Mouse (Mus musculus): ENCODE results near the gene Pes1. TPM values are rescaled to one million over a fixed set of nuclear protein-coding genes. Genes with fewer than 3 reads are reported as not detected.
A peak's percentile ranks its signal among the peaks of the same experiment; 100 is the strongest.

The Pes1 gene
- polyA plus RNA-seq (2012; rRNA removed) (29.4 and 35.4 TPM in 2 replicates), polyA plus RNA-seq (2014; fragmentation: Nextera tagmentation; extraction: Ambion mirVana) (33.1 and 34.2 TPM in 2 replicates)

DNA sequence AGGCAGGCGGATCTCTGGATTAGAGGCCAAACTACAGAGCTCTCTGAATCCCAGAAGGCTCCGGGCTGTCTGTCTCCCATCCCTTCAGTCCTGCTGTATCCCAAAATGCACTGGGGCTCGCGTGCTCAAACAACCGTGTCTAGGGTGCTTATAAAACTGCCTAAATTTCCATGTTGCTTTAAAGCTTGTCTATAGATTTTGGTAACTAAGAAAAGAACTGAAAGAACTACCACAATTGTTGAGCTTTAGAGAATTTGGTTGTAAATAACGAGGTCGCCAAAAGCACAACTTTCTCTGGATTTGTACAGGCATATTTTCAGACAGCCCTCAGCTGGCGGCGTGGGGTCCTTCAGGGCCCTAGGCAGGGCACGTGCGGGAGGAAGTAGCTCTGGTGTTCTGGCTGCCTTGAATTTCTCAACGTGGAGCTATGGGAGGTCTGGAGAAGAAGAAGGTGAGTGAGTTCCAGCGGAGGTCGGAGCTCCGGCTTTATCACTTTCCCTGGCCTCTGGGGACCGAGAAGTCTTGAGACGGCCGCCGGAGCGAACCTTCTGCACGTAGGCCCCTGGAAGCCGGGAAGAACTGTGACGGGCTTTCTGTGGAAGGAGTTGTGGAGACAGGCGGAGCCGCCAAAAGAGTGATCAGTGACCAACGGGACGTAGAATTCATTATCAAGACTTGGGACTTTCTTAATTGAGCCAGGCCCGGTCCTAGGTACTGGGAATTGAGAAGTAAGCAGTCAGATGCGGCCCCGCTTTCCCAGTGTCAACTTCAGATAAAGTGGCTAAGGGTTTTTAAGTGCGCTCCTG is at the start of gene Pes1:
Pes1 (plus strand) TSS at position 366 of the 806 bp plus-strand sequence.
- H3K9me3 ChIP-seq (ENCODE audit: control insufficient read depth, low read length) = no peaks in the 10 kb centered on the region
- WGBS (ENCODE audit: insufficient replicate concordance) = under 1% methylated on average over 31 of the region's 31 CpGs
- peak within 1 kb of the TSS; percentile 92 to 94 for H3K4me3 ChIP-seq (ENCODE audit: insufficient read depth in 1 of 2, low read depth in 2 of 2, low read length in 2 of 2)
- peak; percentile 73 to 77 (median 74) for DNase-seq (ENCODE audit: low read depth in 3 of 3, low spot score in 3 of 3)
- peak within 1 kb of the TSS; percentile 80 for H3K4me2 ChIP-seq (ENCODE audit: low read depth)
- H3K27ac ChIP-seq = peak within 1 kb of the TSS; percentile 61
- H3K9ac ChIP-seq (replicated peaks) = peak within 1 kb of the TSS; percentile 87
- peak; percentile 75 for TF ChIP-seq EP300 (IDR thresholded peaks at IDR 0.05; ENCODE audit: low read depth)
- TF ChIP-seq CTCF (IDR thresholded peaks at IDR 0.05; ENCODE audit: low read depth) = no peak
- peak; percentile 91 for ATAC-seq (ENCODE audit: insufficient read depth)
- no peaks in the 10 kb centered on the region for H3K36me3 ChIP-seq (replicated peaks; ENCODE audit: control insufficient read depth, insufficient read depth, low read depth)
- H3K27me3 ChIP-seq (ENCODE audit: control insufficient read depth, insufficient read depth, low read length) = no peaks in the 10 kb centered on the region
- peaks cover 4 to 11% of the 10 kb centered on the region in 2 experiments for H3K4me1 ChIP-seq (replicated peaks; ENCODE audit: control insufficient read depth in 2 of 2, insufficient read depth in 2 of 2, low read length in 1 of 2)

GRCm38 (mm10) chr11:3914109-3914840 is 49.5 kb upstream of the Pes1 start, which contains the start of gene Slc35e4:
Gene Slc35e4 (minus strand): TSS chr11:3914664.
- ATAC-seq (ENCODE audit: insufficient read depth) = peak; percentile 32; the same call in 1 of the 2 replicates
- Histone ChIP-seq H3K27me3 (ENCODE audit: control insufficient read depth, insufficient read depth, low read length) (peaks cover 27% of the 10 kb centered on the region), H3K9ac (replicated peaks) (no peak within 1 kb of the TSS), H3K4me2 (ENCODE audit: low read depth) (peak within 1 kb of the TSS; percentile 58), H3K4me1 (replicated peaks; ENCODE audit: control insufficient read depth in 2 of 2, insufficient read depth in 2 of 2, low read length in 1 of 2) (peaks cover 4 to 8% of the 10 kb centered on the region in 2 experiments; a peak in 3 of 4 replicates), H3K27ac (no peak within 1 kb of the TSS), H3K36me3 (replicated peaks; ENCODE audit: control insufficient read depth, insufficient read depth, low read depth) (no peaks in the 10 kb centered on the region), H3K4me3 (ENCODE audit: insufficient read depth in 1 of 2, low read depth in 2 of 2, low read length in 2 of 2) (peak within 1 kb of the TSS; percentile 37 to 38), H3K9me3 (ENCODE audit: control insufficient read depth, low read length) (no peaks in the 10 kb centered on the region)
- peak; percentile 96 for TF ChIP-seq CTCF (IDR thresholded peaks at IDR 0.05; ENCODE audit: low read depth)
- TF ChIP-seq EP300 (IDR thresholded peaks at IDR 0.05; ENCODE audit: low read depth) = no peak
- WGBS (ENCODE audit: insufficient replicate concordance) = under 1% methylated on average over 28 of the region's 28 CpGs
- no peak for DNase-seq (ENCODE audit: low read depth in 3 of 3, low spot score in 3 of 3)

- Histone ChIP-seq H3K4me3 (ENCODE audit: insufficient read depth in 1 of 2, low read depth in 2 of 2, low read length in 2 of 2) (no peak overlapping the region), H3K9me3 (ENCODE audit: control insufficient read depth, low read length) (no peaks in the 10 kb centered on the region), H3K27me3 (ENCODE audit: control insufficient read depth, insufficient read depth, low read length) (peaks cover 7% of the 10 kb centered on the region), H3K4me1 (replicated peaks; ENCODE audit: control insufficient read depth in 2 of 2, insufficient read depth in 2 of 2, low read length in 1 of 2) (peaks cover 4 to 6% of the 10 kb centered on the region in 2 experiments; a peak in 3 of 4 replicates), H3K9ac (replicated peaks) (no peak overlapping the region), H3K27ac (no peak overlapping the region), H3K4me2 (ENCODE audit: low read depth) (no peak overlapping the region), H3K36me3 (replicated peaks; ENCODE audit: control insufficient read depth, insufficient read depth, low read depth) (no peaks in the 10 kb centered on the region)
- 29% methylated on average over 1 of the region's 1 CpGs for WGBS (ENCODE audit: insufficient replicate concordance)
- ATAC-seq (ENCODE audit: insufficient read depth) = no peak
- TF ChIP-seq CTCF (IDR thresholded peaks at IDR 0.05; ENCODE audit: low read depth) (peak; percentile 62), EP300 (IDR thresholded peaks at IDR 0.05; ENCODE audit: low read depth) (no peak)
- no peak for DNase-seq (ENCODE audit: low read depth in 3 of 3, low spot score in 3 of 3)
Measured at GRCm38 (mm10) chr11:3918738-3919137, 45.0 kb upstream of the Pes1 start.

- Histone ChIP-seq H3K36me3 (replicated peaks; ENCODE audit: control insufficient read depth, insufficient read depth, low read depth) (no peaks in the 10 kb centered on the region), H3K4me1 (replicated peaks; ENCODE audit: control insufficient read depth in 2 of 2, insufficient read depth in 2 of 2, low read length in 1 of 2) (no peaks in the 10 kb centered on the region), H3K9me3 (ENCODE audit: control insufficient read depth, low read length) (no peaks in the 10 kb centered on the region), H3K9ac (replicated peaks) (no peak overlapping the region), H3K27me3 (ENCODE audit: control insufficient read depth, insufficient read depth, low read length) (no peaks in the 10 kb centered on the region), H3K4me3 (ENCODE audit: insufficient read depth in 1 of 2, low read depth in 2 of 2, low read length in 2 of 2) (no peak overlapping the region), H3K27ac (no peak overlapping the region), H3K4me2 (ENCODE audit: low read depth) (no peak overlapping the region)
- TF ChIP-seq EP300 (IDR thresholded peaks at IDR 0.05; ENCODE audit: low read depth) = no peak
- no peak for TF ChIP-seq CTCF (IDR thresholded peaks at IDR 0.05; ENCODE audit: low read depth)
- DNase-seq (ENCODE audit: low read depth in 3 of 3, low spot score in 3 of 3) (no peak), ATAC-seq (ENCODE audit: insufficient read depth) (no peak)
- 82% methylated on average over 7 of the region's 7 CpGs for WGBS (ENCODE audit: insufficient replicate concordance)
Measured at GRCm38 (mm10) chr11:3920476-3920875, 43.3 kb upstream of the Pes1 start.

All from liver, embryonic 14.5 days (tissue).